Mouse (Mus musculus): ENCODE results near the gene Oaf. TPM values are rescaled to one million over a fixed set of nuclear protein-coding genes. Genes with fewer than 3 reads are reported as not detected.

The Oaf gene
- polyA plus RNA-seq, 1 experiment from 2014 or later = 11.3 TPM

DNA sequence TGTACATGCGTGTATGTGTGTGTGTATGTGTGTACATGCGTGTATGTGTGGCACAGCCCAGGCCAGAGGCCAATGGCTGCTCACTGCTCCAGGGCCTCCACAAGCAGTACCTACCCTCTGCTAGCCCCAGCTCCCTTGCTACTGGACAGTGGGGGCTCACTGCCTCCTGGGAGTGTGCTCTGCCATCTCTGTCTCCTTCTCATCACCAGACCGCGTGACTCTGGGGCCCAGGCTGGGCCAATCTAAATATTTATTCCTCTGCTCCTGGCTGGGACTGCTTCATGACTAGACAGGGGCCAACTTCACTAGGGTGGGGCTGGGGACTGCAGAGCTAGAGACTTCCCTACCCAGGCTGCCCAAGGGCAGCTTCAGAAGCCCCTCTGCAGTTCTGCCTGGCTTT is 7.9 kb downstream of the Oaf start:
- H3K27ac ChIP-seq = no peak overlapping the region

DNA sequence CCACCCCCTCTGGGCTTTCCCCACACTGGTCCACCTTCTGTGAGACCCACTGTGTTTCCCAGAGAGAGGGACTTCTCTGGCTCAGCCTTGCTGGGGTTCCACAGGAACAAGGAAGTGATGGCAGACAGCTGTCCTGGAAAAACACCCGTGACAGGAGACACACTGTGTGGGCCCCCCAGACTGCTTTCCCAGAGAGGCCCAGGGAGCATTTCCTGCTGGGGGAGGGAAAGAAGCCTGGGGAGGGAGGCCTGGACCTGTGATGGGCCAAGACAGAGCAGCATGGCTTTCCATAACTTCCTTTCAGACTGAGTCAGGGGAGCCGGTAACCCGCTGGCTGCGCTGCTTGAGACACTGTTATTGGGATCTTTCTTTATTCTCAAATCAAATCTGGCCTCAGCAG is 8.8 kb downstream of the Oaf start:
- no peaks in the 10 kb centered on the region for H3K36me3 ChIP-seq
- no peak overlapping the region for H3K27ac ChIP-seq
- H3K4me1 ChIP-seq (replicated peaks) = peaks cover 24% of the 10 kb centered on the region
- H3K27me3 ChIP-seq = peaks cover 4% of the 10 kb centered on the region; the same call in 1 of the 2 replicates
- ATAC-seq (ENCODE audit: low FRiP score) = no peak
- no peak overlapping the region for H3K4me3 ChIP-seq
- 60% methylated on average over 4 of the region's 4 CpGs for WGBS
- no peaks in the 10 kb centered on the region for H3K9me3 ChIP-seq
- no peak overlapping the region for H3K9ac ChIP-seq
- no peak overlapping the region for H3K4me2 ChIP-seq

More for the DNA sequence above, 7.9 kb downstream of the Oaf start:
- Histone ChIP-seq H3K9ac (0 out of 2 replicates have a peak overlapping the region, but pooled peaks have one; percentile 13), H3K27me3 (peaks cover 8% of the 10 kb centered on the region), H3K4me1 (replicated peaks) (peaks cover 21% of the 10 kb centered on the region), H3K9me3 (no peaks in the 10 kb centered on the region), H3K4me2 (no peak overlapping the region), H3K4me3 (no peak overlapping the region), H3K36me3 (no peaks in the 10 kb centered on the region)
- WGBS = 64% methylated on average over 4 of the region's 4 CpGs
- peak; percentile 61; the same call in 1 of the 2 replicates for ATAC-seq (ENCODE audit: low FRiP score)

DNA sequence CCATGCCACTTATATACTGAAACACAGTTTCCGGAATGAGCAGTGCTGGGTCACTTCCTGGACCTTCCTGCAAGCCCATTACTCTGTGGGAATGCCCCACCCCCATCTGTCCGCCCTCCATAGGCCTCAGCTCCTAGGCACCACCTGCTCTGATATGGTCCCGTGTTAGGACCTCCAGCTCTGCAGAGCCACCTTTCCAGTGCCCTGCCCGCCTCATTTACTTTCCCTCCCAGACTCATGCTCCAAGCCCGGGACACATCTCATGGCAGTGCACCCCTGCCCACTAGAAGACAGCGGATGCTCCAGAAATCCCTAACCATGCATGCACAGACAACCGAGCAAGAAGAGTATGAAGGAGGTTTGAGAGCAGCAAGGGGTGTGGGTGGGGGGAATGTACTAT is 9.7 kb downstream of the Oaf start:
- Histone ChIP-seq H3K9me3 (no peaks in the 10 kb centered on the region), H3K4me1 (replicated peaks) (peaks cover 30% of the 10 kb centered on the region), H3K27ac (no peak overlapping the region), H3K9ac (no peak overlapping the region), H3K27me3 (no peaks in the 10 kb centered on the region), H3K4me2 (no peak overlapping the region), H3K4me3 (no peak overlapping the region), H3K36me3 (no peaks in the 10 kb centered on the region)
- no peak for ATAC-seq (ENCODE audit: low FRiP score)
- 88% methylated on average over 7 of the region's 7 CpGs for WGBS

DNA sequence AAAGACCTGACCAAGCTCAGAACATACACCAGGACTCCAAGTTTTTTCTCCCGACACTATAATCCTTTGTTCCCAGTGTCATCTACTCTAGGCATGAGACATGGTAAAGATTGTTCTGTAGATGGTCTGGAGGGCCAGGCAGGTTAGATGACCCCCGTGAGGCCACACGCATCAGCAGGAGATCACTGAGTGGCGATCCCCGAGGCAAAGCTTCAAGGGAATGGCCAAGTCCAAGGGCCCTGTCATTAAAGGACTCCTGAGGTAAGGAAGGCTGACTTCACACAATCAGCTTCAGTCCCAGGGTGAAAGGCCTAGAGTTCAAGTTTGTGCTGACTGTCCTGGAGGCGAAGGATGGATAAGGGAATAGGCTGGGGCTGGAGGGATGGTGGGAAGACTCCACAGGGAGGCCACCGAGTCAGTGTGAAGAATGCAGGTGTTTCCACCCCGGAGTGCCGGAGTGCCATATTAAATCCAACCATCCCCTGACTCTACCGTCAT is 10.3 kb downstream of the Oaf start:
- Histone ChIP-seq H3K36me3 (no peaks in the 10 kb centered on the region), H3K27ac (no peak overlapping the region), H3K9ac (no peak overlapping the region), H3K27me3 (no peaks in the 10 kb centered on the region), H3K4me1 (replicated peaks) (peaks cover 30% of the 10 kb centered on the region), H3K4me3 (no peak overlapping the region), H3K4me2 (no peak overlapping the region), H3K9me3 (no peaks in the 10 kb centered on the region)
- no peak for ATAC-seq (ENCODE audit: low FRiP score)
- 90% methylated on average over 10 of the region's 10 CpGs for WGBS

DNA sequence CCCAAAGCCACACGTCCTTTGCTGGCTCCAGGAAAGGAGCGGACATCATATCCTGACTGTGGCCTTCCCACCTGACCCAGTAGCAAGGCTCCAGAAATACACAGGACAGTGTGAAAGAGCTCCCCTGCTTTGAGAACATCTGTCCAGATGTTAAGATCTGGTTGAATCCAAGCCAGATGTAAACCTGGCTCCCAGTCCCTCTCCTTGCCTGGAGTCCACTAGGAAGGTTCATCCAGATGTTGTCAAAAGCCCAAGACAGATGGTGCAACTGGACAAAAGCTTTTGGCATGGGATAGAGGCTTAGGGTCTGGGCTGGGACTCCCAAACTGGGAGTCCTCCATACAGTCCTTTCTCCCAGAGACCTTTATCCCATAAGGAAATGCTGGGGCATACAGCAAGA is 11.0 kb downstream of the Oaf start:
- Histone ChIP-seq H3K4me3 (no peak overlapping the region), H3K4me2 (no peak overlapping the region), H3K36me3 (no peaks in the 10 kb centered on the region), H3K9ac (no peak overlapping the region), H3K27me3 (0 out of 2 replicates have a peak, but pooled peaks cover under 1% of the 10 kb centered on the region), H3K27ac (no peak overlapping the region), H3K4me1 (replicated peaks) (peaks cover 30% of the 10 kb centered on the region), H3K9me3 (no peaks in the 10 kb centered on the region)
- no peak for ATAC-seq (ENCODE audit: low FRiP score)
- 93% methylated on average over 2 of the region's 2 CpGs for WGBS

DNA sequence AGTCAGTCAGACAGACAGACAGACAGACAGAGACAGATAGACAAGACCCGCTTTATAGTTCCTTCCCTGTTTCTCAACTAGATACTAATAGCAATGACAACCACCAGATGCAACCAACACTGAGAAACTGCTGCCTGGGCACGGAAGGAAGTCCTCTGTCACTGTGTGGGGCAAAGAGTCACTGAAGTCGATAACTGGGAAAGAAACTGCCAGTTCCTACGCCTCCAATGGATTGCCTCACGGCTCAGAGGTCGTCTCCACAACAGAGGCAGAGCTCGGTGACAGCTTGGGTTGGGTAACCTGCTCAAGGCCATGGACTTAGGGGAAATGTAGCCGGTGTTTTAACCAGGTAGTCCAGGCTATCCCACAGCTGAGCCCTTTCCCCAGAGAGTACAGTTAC is 12.1 kb downstream of the Oaf start:
- no peak for ATAC-seq (ENCODE audit: low FRiP score)
- WGBS = 88% methylated on average over 8 of the region's 8 CpGs
- 0 out of 2 replicates have a peak, but pooled peaks cover 6% of the 10 kb centered on the region for H3K27me3 ChIP-seq
- no peak overlapping the region for H3K9ac ChIP-seq
- H3K4me1 ChIP-seq (replicated peaks) = peaks cover 30% of the 10 kb centered on the region
- H3K4me3 ChIP-seq = no peak overlapping the region
- no peak overlapping the region for H3K27ac ChIP-seq
- H3K4me2 ChIP-seq = no peak overlapping the region
- no peaks in the 10 kb centered on the region for H3K9me3 ChIP-seq
- H3K36me3 ChIP-seq = no peaks in the 10 kb centered on the region

DNA sequence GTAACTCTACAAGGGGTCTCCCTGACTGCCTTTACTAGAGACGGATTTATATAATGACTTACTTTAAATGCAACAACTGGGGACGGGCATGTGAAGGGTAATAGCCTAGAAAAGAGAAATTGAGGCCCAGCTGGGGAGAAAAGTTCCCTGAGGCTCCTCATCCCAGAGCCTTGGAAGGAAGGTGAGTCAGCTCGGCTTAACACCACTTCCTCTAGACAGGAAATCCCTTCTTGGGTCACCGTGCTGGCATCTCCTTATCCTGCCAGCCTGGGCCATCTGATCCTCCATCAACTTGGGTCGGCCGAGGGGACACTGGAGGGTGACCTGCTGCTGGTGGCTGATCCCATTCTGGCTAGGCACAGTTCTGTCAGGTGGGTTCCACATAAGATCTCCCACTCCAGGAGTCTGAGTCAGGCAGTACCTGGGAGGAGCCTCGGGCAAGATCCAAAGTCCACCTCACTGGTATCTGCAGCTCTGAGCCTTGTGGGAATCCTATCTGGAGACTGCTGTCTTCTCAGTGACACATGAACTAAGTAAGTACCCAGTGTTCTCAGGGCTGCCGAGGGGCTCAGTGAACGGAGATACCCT is 13.0 kb downstream of the Oaf start:
- H3K4me3 ChIP-seq = no peak overlapping the region
- H3K27ac ChIP-seq = no peak overlapping the region
- no peak overlapping the region for H3K9ac ChIP-seq
- no peaks in the 10 kb centered on the region for H3K9me3 ChIP-seq
- H3K4me1 ChIP-seq (replicated peaks) = peaks cover 22% of the 10 kb centered on the region
- H3K27me3 ChIP-seq = peaks cover 13% of the 10 kb centered on the region; the same call in 1 of the 2 replicates
- WGBS = 80% methylated on average over 9 of the region's 9 CpGs
- no peak for ATAC-seq (ENCODE audit: low FRiP score)
- no peak overlapping the region for H3K4me2 ChIP-seq
- no peaks in the 10 kb centered on the region for H3K36me3 ChIP-seq

DNA sequence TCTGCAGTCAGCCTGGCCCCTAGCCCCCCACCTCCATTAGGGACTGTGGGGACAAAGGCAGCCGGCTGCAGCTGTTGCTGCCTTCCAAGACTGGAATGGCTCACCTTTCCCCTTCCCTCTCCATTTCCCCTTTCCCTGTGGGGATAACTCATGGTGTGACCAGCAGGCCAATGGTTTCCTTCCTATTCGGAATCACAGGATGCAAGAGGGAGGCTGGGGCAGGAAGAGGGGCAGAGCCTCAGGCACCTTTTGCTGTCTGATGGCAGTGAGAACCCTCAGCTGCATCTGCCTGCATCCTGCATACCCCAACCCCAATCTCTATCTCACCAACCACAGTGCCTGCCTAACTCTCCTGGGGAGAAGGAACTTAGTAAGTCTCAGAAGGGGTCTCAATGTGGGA is 14.2 kb downstream of the Oaf start:
- Histone ChIP-seq H3K9ac (no peak overlapping the region), H3K4me2 (no peak overlapping the region), H3K4me3 (no peak overlapping the region), H3K27ac (no peak overlapping the region), H3K9me3 (no peaks in the 10 kb centered on the region), H3K36me3 (no peaks in the 10 kb centered on the region), H3K27me3 (peaks cover 13% of the 10 kb centered on the region; the same call in 1 of the 2 replicates), H3K4me1 (replicated peaks) (peaks cover 12% of the 10 kb centered on the region)
- no peak for ATAC-seq (ENCODE audit: low FRiP score)
- WGBS = 44% methylated on average over 2 of the region's 2 CpGs

DNA sequence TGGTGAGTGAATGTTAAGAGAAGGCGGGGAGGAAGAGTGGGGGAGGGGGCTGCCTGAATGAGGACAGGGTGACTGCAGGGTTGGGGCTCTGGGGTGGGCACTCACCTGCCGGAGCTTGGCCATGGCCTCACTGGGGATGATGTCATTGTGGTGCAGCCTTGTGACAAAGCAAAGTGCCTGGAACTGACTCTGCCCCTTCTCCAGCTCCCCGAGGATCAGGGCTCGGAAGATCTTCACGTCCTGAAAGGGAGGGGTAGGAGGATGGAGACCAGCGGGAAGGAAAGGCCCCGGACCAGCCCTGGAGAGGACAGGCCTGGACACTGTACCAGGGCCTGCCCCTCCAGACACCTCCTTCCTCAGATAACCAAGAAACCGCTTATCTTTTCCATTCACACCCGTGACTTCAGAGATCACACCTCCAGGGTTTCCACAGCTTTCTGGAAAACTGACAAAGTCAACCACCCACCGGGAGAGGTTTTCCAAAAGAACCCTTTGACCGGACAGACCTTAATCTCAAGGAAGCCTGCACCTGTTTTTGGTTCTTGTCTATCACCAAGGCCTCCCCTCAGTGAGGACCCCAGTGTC is 14.8 kb downstream of the Oaf start:
- Histone ChIP-seq H3K4me1 (replicated peaks) (peaks cover 9% of the 10 kb centered on the region), H3K9me3 (no peaks in the 10 kb centered on the region), H3K27ac (no peak overlapping the region), H3K9ac (no peak overlapping the region), H3K36me3 (no peaks in the 10 kb centered on the region), H3K27me3 (peaks cover 13% of the 10 kb centered on the region; the same call in 1 of the 2 replicates), H3K4me3 (no peak overlapping the region), H3K4me2 (no peak overlapping the region)
- ATAC-seq (ENCODE audit: low FRiP score) = no peak
- WGBS = 57% methylated on average over 11 of the region's 11 CpGs

DNA sequence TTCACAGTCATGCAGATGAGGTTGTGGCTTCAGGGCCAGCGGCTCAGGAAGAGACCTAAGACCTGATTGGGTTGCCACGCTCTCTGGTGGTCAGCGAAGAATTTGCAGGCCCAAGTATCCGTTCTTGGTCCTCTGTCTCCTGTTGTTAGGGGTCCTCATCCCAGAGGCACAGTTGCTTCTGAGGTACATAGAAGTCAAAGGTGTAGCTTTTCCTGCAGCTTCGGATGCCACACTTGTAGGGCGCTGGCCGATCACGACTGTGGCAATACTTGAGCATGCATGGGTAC is 17.3 kb downstream of the Oaf start:
- H3K4me3 ChIP-seq = no peak overlapping the region
- ATAC-seq (ENCODE audit: low FRiP score) = no peak
- peaks cover 9% of the 10 kb centered on the region for H3K4me1 ChIP-seq (replicated peaks)
- H3K4me2 ChIP-seq = no peak overlapping the region
- no peaks in the 10 kb centered on the region for H3K36me3 ChIP-seq
- no peak overlapping the region for H3K27ac ChIP-seq
- no peaks in the 10 kb centered on the region for H3K9me3 ChIP-seq
- peaks cover 13% of the 10 kb centered on the region; the same call in 1 of the 2 replicates for H3K27me3 ChIP-seq
- H3K9ac ChIP-seq = no peak overlapping the region
- WGBS = 35% methylated on average over 8 of the region's 8 CpGs

DNA sequence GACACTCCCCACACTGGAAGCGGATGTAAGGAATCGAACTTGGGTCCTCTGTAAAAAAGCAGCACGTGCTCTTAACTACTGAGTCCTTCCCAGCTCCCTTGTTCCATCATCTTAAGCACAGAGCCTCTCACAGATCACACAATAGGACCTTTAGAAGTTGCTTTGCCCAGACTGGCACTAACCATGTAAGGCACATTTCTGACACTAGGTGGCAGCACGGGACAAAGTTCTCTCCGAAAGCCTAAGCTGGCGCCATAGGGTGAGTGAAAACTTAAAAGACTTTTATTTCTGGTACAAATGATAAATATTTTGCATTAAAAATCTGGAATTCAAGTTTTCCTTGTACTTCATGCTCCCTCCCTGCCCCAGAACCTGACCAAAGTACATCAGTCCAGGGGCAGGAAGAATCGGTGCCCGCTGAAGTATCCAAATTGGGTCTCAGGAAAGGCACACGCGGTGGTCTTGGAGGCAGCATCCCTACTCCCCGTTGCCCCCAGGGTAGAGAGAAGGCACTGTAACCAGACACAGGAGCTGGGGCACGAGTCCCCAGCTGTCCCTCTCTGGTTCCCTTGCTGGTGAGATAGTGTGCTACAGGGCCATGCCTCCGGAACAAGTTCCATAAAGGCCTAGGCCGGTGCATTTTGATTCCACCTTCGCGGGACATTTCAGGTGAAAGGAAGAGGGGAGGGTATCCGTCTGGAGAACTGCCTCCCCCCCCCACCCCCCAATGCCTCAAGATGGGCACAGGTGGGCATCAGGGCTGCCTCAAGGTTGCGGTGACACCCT is 17.9 kb downstream of the Oaf start:
- Histone ChIP-seq H3K9ac (no peak overlapping the region), H3K27ac (no peak overlapping the region), H3K9me3 (no peaks in the 10 kb centered on the region), H3K27me3 (peaks cover 13% of the 10 kb centered on the region; the same call in 1 of the 2 replicates), H3K4me2 (no peak overlapping the region), H3K4me3 (no peak overlapping the region), H3K36me3 (no peaks in the 10 kb centered on the region), H3K4me1 (replicated peaks) (peaks cover 9% of the 10 kb centered on the region)
- WGBS = 37% methylated on average over 18 of the region's 18 CpGs
- peak; percentile 52 for ATAC-seq (ENCODE audit: low FRiP score)

DNA sequence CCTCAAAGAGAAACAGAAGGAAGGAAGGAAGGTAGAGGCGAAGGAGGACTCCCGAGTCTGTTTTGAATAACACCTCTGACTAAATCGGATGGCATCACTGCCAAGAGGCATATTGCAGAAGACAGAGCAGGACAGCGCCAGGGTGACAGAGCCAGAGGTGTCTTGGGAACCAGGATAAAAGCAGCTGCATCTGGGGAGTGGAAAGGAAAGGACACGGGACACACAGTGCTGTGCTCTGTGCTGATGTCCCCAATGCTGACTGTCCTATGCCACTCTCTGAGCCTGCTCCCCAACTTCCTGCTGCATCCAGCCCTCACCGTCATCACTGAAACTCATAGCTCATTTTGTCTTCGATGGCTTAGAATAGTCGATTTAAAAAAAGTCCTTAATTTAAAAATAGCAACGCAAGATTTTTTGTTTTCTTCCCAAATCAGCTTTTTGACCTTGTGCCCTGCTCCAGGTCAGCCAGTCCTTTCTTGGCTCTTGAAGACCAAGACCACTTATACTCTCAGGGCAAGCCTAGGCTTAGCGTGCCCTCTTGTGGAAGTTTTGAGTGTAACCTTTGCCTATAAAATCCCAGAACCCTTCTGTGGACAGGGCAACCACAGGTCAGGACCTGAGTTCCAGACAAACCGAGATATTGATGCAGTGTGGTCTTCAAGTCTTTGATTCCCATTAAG is 28.8 kb downstream of the Oaf start:
- peaks cover 15% of the 10 kb centered on the region for H3K4me1 ChIP-seq (replicated peaks)
- peaks cover 25% of the 10 kb centered on the region for H3K27me3 ChIP-seq
- no peak overlapping the region for H3K4me3 ChIP-seq
- WGBS = 31% methylated on average over 11 of the region's 11 CpGs
- H3K4me2 ChIP-seq = no peak overlapping the region
- no peaks in the 10 kb centered on the region for H3K36me3 ChIP-seq
- H3K27ac ChIP-seq = no peak overlapping the region
- ATAC-seq (ENCODE audit: low FRiP score) = no peak; the same call in 1 of the 2 replicates
- 0 out of 2 replicates have a peak overlapping the region, but pooled peaks have one; percentile 15 for H3K9ac ChIP-seq
- no peaks in the 10 kb centered on the region for H3K9me3 ChIP-seq

Measured in hindbrain, embryonic 13.5 days (tissue).